Mouse (Mus musculus) thymus, adult 2 months (tissue): Measurements from ENCODE around the gene Cetn4. TPM values are rescaled to one million over a fixed set of nuclear protein-coding genes. Genes with fewer than 3 reads are reported as not detected.
A peak's percentile ranks its signal among the peaks of the same experiment; 100 is the strongest.

Experiments used
- DNase-seq: peaks from one replicate; pipeline ENCODE4 v3.0.0; 2021
- H3K27ac ChIP-seq: fragments of 200-500 bp; 2 replicates; pipeline ENCODE4 v1.5.1; 2012; ENCODE audit warnings: low read length, control low read depth; ENCODE audit not compliant: control insufficient read depth, insufficient read depth
- H3K27me3 ChIP-seq: fragments of 200-500 bp; 2 replicates; pipeline ENCODE4 v1.6.1; 2012; ENCODE audit warnings: mild to moderate bottlenecking, low read length, moderate library complexity, mixed read lengths; ENCODE audit not compliant: control insufficient read depth, insufficient read depth
- H3K36me3 ChIP-seq: fragments of 200-500 bp; 2 replicates; pipeline ENCODE4 v1.6.1; 2012; ENCODE audit warnings: mild to moderate bottlenecking, low read length, moderate library complexity; ENCODE audit not compliant: control insufficient read depth, insufficient read depth
- H3K4me1 ChIP-seq: fragments of 200-500 bp; replicated peaks from 2 replicates; pipeline ENCODE4 v1.6.1; 2012; ENCODE audit warnings: low read length; ENCODE audit not compliant: control insufficient read depth, insufficient read depth
- H3K4me3 ChIP-seq: fragments of 200-500 bp; 2 replicates; pipeline ENCODE4 v1.5.1; 2012; ENCODE audit warnings: mild to moderate bottlenecking, low read length, control low read depth, moderate library complexity; ENCODE audit not compliant: control insufficient read depth, insufficient read depth
- CTCF ChIP-seq: fragments of 200-500 bp; IDR thresholded peaks from 2 replicates; pipeline ENCODE4 v1.5.1; 2012; ENCODE audit warnings: mild to moderate bottlenecking, control low read depth, low read length, moderate library complexity, borderline replicate concordance; ENCODE audit not compliant: control insufficient read depth, poor library complexity, insufficient read depth; ENCODE audit errors: extremely low read depth
- POLR2A ChIP-seq: fragments of 200-500 bp; IDR thresholded peaks from 2 replicates; pipeline ENCODE4 v1.6.1; 2012; ENCODE audit warnings: mild to moderate bottlenecking, low read length, control low read depth, moderate library complexity; ENCODE audit not compliant: control insufficient read depth, poor library complexity, insufficient read depth; ENCODE audit errors: extremely low read depth
- WGBS: fragments of 180-500 bp; shearing (Covaris S2); methylation state at CpG from one replicate; pipeline ENCODE4 v1.1.7; 2018; 5-methylcytosine and 5-hydroxymethylcytosine counted together
- polyA plus RNA-seq: library from polyadenylated mRNA; depleted of rRNA; stranded (reverse); fragments of >200 nt; gene quantifications from 2 replicates; pipeline ENCODE4 v1.2.3, GENCODE M21; 2012

Cetn4 gene
- polyA plus RNA-seq, 1 experiment: 0.09 TPM

- no peaks in the 10 kb centered on the region for H3K36me3 ChIP-seq
- WGBS: 5% methylated on average over 1 of the region's 1 CpGs
- H3K4me3 ChIP-seq: no peak overlapping the region
- no peak overlapping the region for H3K27ac ChIP-seq
- TF ChIP-seq CTCF (no peak), POLR2A (no peak)
- DNase-seq: peak; percentile 17
- peaks cover 7% of the 10 kb centered on the region for H3K4me1 ChIP-seq
- H3K27me3 ChIP-seq: no peaks in the 10 kb centered on the region
Observed at GRCm38 (mm10) chr3:37313371-37313770, 863 bp upstream of the Cetn4 start.

DNA sequence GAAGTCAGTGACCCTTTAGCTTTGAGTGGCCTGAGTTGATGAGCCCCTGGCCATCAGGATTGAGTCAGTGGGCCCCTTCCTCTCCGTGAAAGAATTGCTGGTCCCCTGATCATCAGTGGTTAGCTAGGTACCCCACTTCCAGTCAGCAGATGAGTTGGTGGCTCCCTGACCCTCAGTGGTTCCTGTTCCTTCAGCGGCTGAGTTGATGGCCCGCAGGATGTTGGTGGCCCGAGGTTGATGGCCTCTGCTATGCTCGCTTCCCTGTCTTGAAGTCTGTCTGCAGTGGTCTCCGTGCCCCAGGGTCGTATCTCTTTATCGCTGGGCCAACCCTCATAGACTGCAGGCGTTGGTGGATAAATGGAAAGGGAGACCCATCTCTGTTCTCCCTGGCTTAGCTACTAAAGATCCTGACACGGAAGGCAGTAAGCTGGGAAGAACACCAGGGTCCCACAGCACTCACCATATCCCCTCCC lies 575 bp downstream of the Cetn4 start:
- peak overlapping the region; percentile 82 for H3K4me3 ChIP-seq
- H3K36me3 ChIP-seq: no peaks in the 10 kb centered on the region
- DNase-seq: no peak
- 3% methylated on average over 10 of the region's 10 CpGs for WGBS
- TF ChIP-seq POLR2A: no peak
- no peak for TF ChIP-seq CTCF
- H3K27me3 ChIP-seq: no peaks in the 10 kb centered on the region
- H3K27ac ChIP-seq: no peak overlapping the region
- peaks cover 7% of the 10 kb centered on the region for H3K4me1 ChIP-seq

GRCm38 (mm10) chr3:37303392-37304139 lies 8.9 kb downstream of the Cetn4 start:
- no peak overlapping the region for H3K27ac ChIP-seq
- DNase-seq: no peak
- WGBS: 84% methylated on average over 8 of the region's 8 CpGs
- no peaks in the 10 kb centered on the region for H3K27me3 ChIP-seq
- H3K36me3 ChIP-seq: no peaks in the 10 kb centered on the region
- no peaks in the 10 kb centered on the region for H3K4me1 ChIP-seq
- no peak for TF ChIP-seq POLR2A
- TF ChIP-seq CTCF: no peak
- no peak overlapping the region for H3K4me3 ChIP-seq

GRCm38 (mm10) chr3:37302685-37303084 lies 9.8 kb downstream of the Cetn4 start:
- H3K4me1 ChIP-seq: no peaks in the 10 kb centered on the region
- no peaks in the 10 kb centered on the region for H3K36me3 ChIP-seq
- TF ChIP-seq CTCF (no peak), POLR2A (no peak)
- DNase-seq: peak; percentile 53
- 41% methylated on average over 12 of the region's 12 CpGs for WGBS
- no peak overlapping the region for H3K27ac ChIP-seq
- no peaks in the 10 kb centered on the region for H3K27me3 ChIP-seq
- H3K4me3 ChIP-seq: no peak overlapping the region

GRCm38 (mm10) chr3:37299470-37299869 lies 13.0 kb downstream of the Cetn4 start:
- TF ChIP-seq CTCF (no peak), POLR2A (no peak)
- WGBS: 82% methylated on average over 3 of the region's 3 CpGs
- Histone ChIP-seq H3K36me3 (no peaks in the 10 kb centered on the region), H3K27me3 (no peaks in the 10 kb centered on the region), H3K4me1 (no peaks in the 10 kb centered on the region), H3K4me3 (no peak overlapping the region), H3K27ac (no peak overlapping the region)
- no peak for DNase-seq

DNA sequence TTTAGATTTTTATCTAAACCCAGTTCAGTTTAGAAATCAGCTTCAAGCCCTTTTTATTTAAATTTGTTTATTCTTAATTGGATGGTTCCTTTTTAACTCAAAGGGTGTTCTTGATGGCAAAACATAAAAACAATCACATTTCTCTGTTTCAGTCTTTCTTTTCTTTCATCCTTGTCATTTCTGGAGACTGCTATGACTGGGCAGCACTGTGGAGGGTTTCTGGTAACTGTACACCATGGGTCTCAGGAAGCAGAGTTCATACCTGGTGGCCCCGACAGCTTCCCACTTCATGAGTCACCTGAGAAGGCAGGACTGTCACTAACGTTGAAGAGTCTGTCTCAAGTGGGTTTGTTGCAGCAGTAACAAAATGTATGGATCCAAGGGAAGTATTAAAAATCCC lies 19.9 kb downstream of the Cetn4 start:
- H3K36me3 ChIP-seq: no peaks in the 10 kb centered on the region
- no peaks in the 10 kb centered on the region for H3K4me1 ChIP-seq
- no peak for DNase-seq
- H3K27ac ChIP-seq: no peak overlapping the region
- H3K27me3 ChIP-seq: no peaks in the 10 kb centered on the region
- TF ChIP-seq POLR2A: no peak
- no peak for TF ChIP-seq CTCF
- no peak overlapping the region for H3K4me3 ChIP-seq
- WGBS: 62% methylated on average over 2 of the region's 2 CpGs

GRCm38 (mm10) chr3:37291929-37292328 lies 20.6 kb downstream of the Cetn4 start:
- WGBS: 92% methylated on average over 2 of the region's 2 CpGs
- TF ChIP-seq POLR2A (no peak), CTCF (no peak)
- Histone ChIP-seq H3K27ac (no peak overlapping the region), H3K36me3 (no peaks in the 10 kb centered on the region), H3K4me3 (no peak overlapping the region), H3K27me3 (no peaks in the 10 kb centered on the region), H3K4me1 (no peaks in the 10 kb centered on the region)
- no peak for DNase-seq
